Mouse (Mus musculus): ENCODE data around the gene Hist1h2bb. TPM values are rescaled to one million over a fixed set of nuclear protein-coding genes. Genes with fewer than 3 reads are reported as not detected.

Hist1h2bb gene
- polyA plus RNA-seq, 1 experiment from 2014 or later, result 0.37 TPM

- ATAC-seq, result peak; percentile 45; the same call in 1 of the 2 replicates
- 26% methylated on average over 21 of the region's 21 CpGs for WGBS
- no peaks in the 10 kb centered on the region for H3K4me1 ChIP-seq (replicated peaks; ENCODE audit: control insufficient read depth, insufficient read depth, low read length)
- no peaks in the 10 kb centered on the region for H3K27me3 ChIP-seq (replicated peaks; ENCODE audit: control insufficient read depth, insufficient read depth, low read length)
- no peak overlapping the region; the same call in 1 of the 2 replicates for H3K4me3 ChIP-seq (ENCODE audit: low read depth, low read length)
- H3K4me2 ChIP-seq (replicated peaks; ENCODE audit: low read depth), result peak overlapping the region; percentile 51
- H3K9ac ChIP-seq (ENCODE audit: low read depth, low read length), result no peak overlapping the region
- TF ChIP-seq CTCF (IDR thresholded peaks at IDR 0.05; ENCODE audit: low read depth), result no peak
- no peak overlapping the region for H3K27ac ChIP-seq (ENCODE audit: low read depth, low read length)
- H3K36me3 ChIP-seq (ENCODE audit: control insufficient read depth, insufficient read depth), result no peaks in the 10 kb centered on the region
- H3K9me3 ChIP-seq (ENCODE audit: control insufficient read depth), result no peaks in the 10 kb centered on the region
Observed at GRCm38 (mm10) chr13:23772561-23773313, 26.2 kb downstream of the Hist1h2bb start.

- no peak overlapping the region for H3K4me3 ChIP-seq (ENCODE audit: low read depth, low read length)
- H3K4me1 ChIP-seq (replicated peaks; ENCODE audit: control insufficient read depth, insufficient read depth, low read length), result no peaks in the 10 kb centered on the region
- ATAC-seq, result peak; percentile 59; the same call in 1 of the 2 replicates
- H3K4me2 ChIP-seq (replicated peaks; ENCODE audit: low read depth), result no peak overlapping the region
- H3K9me3 ChIP-seq (ENCODE audit: control insufficient read depth), result no peaks in the 10 kb centered on the region
- H3K9ac ChIP-seq (ENCODE audit: low read depth, low read length), result no peak overlapping the region
- H3K27me3 ChIP-seq (replicated peaks; ENCODE audit: control insufficient read depth, insufficient read depth, low read length), result no peaks in the 10 kb centered on the region
- no peak for TF ChIP-seq CTCF (IDR thresholded peaks at IDR 0.05; ENCODE audit: low read depth)
- no peak overlapping the region for H3K27ac ChIP-seq (ENCODE audit: low read depth, low read length)
- 84% methylated on average over 7 of the region's 7 CpGs for WGBS
- no peaks in the 10 kb centered on the region for H3K36me3 ChIP-seq (ENCODE audit: control insufficient read depth, insufficient read depth)
Observed at GRCm38 (mm10) chr13:23778339-23778738, 31.8 kb downstream of the Hist1h2bb start.

GRCm38 (mm10) chr13:23779025-23779424 lies 32.5 kb downstream of the Hist1h2bb start:
- H3K4me1 ChIP-seq (replicated peaks; ENCODE audit: control insufficient read depth, insufficient read depth, low read length), result no peaks in the 10 kb centered on the region
- no peaks in the 10 kb centered on the region for H3K36me3 ChIP-seq (ENCODE audit: control insufficient read depth, insufficient read depth)
- no peaks in the 10 kb centered on the region for H3K27me3 ChIP-seq (replicated peaks; ENCODE audit: control insufficient read depth, insufficient read depth, low read length)
- H3K27ac ChIP-seq (ENCODE audit: low read depth, low read length), result no peak overlapping the region
- H3K9ac ChIP-seq (ENCODE audit: low read depth, low read length), result no peak overlapping the region
- H3K4me2 ChIP-seq (replicated peaks; ENCODE audit: low read depth), result no peak overlapping the region
- 52% methylated on average over 4 of the region's 4 CpGs for WGBS
- no peak for ATAC-seq
- no peaks in the 10 kb centered on the region for H3K9me3 ChIP-seq (ENCODE audit: control insufficient read depth)
- no peak for TF ChIP-seq CTCF (IDR thresholded peaks at IDR 0.05; ENCODE audit: low read depth)
- no peak overlapping the region for H3K4me3 ChIP-seq (ENCODE audit: low read depth, low read length)

GRCm38 (mm10) chr13:23792520-23792919 lies 46.0 kb downstream of the Hist1h2bb start:
- peak; percentile 88 for TF ChIP-seq CTCF (IDR thresholded peaks at IDR 0.05; ENCODE audit: low read depth)
- Histone ChIP-seq H3K27ac (ENCODE audit: low read depth, low read length) (no peak overlapping the region), H3K4me1 (replicated peaks; ENCODE audit: control insufficient read depth, insufficient read depth, low read length) (no peaks in the 10 kb centered on the region), H3K9me3 (ENCODE audit: control insufficient read depth) (no peaks in the 10 kb centered on the region), H3K27me3 (replicated peaks; ENCODE audit: control insufficient read depth, insufficient read depth, low read length) (no peaks in the 10 kb centered on the region), H3K4me3 (ENCODE audit: low read depth, low read length) (no peak overlapping the region), H3K9ac (ENCODE audit: low read depth, low read length) (no peak overlapping the region), H3K36me3 (ENCODE audit: control insufficient read depth, insufficient read depth) (no peaks in the 10 kb centered on the region), H3K4me2 (replicated peaks; ENCODE audit: low read depth) (no peak overlapping the region)
- 36% methylated on average over 2 of the region's 2 CpGs for WGBS
- no peak for ATAC-seq

Small RNA genes within 50 kb of the gene (microRNA-seq; reads per million reads assigned to microRNA genes)
- gene Gm44314, result not detected
- gene Gm44484, result not detected

Other genes starting within 250 kb of the Hist1h2bb start
- 6.1 and 8.1 TPM in 2 replicates for gene Hist1h4h, start 215.7 kb upstream of the Hist1h2bb start, polyA plus RNA-seq (2015; fragmentation: Nextera tagmentation; extraction: Ambion mirVana)
- 2.7 and 3.0 TPM in 2 replicates for gene Hist1h2af, start 212.8 kb upstream of the Hist1h2bb start, polyA plus RNA-seq (2015; fragmentation: Nextera tagmentation; extraction: Ambion mirVana)
- gene Hist1h3g, start 211.3 kb upstream of the Hist1h2bb start, polyA plus RNA-seq (2015; fragmentation: Nextera tagmentation; extraction: Ambion mirVana), result 1.2 and 2.1 TPM in 2 replicates
- 0.18 and 0.23 TPM in 2 replicates for gene Hist1h2bh, start 203.3 kb upstream of the Hist1h2bb start, polyA plus RNA-seq (2015; fragmentation: Nextera tagmentation; extraction: Ambion mirVana)
- 0.37 TPM in 1 of 2 replicates, not detected in the other for gene Hist1h3f, start 202.7 kb upstream of the Hist1h2bb start, polyA plus RNA-seq (2015; fragmentation: Nextera tagmentation; extraction: Ambion mirVana)
- 0.46 TPM in 1 of 2 replicates, not detected in the other for gene Hist1h4f, start 195.1 kb upstream of the Hist1h2bb start, polyA plus RNA-seq (2015; fragmentation: Nextera tagmentation; extraction: Ambion mirVana)
- 0.13 and 0.21 TPM in 2 replicates for gene Hist1h1d, start 193.5 kb upstream of the Hist1h2bb start, polyA plus RNA-seq (2015; fragmentation: Nextera tagmentation; extraction: Ambion mirVana)
- 2.2 and 2.4 TPM in 2 replicates for gene Hist1h3e, start 184.4 kb upstream of the Hist1h2bb start, polyA plus RNA-seq (2015; fragmentation: Nextera tagmentation; extraction: Ambion mirVana)
- 17.7 and 24.0 TPM in 2 replicates for gene Hist1h2ae, start 175.5 kb upstream of the Hist1h2bb start, polyA plus RNA-seq (2015; fragmentation: Nextera tagmentation; extraction: Ambion mirVana)
- gene Hist1h2bg, start 175.3 kb upstream of the Hist1h2bb start, polyA plus RNA-seq (2015; fragmentation: Nextera tagmentation; extraction: Ambion mirVana), result 3.1 and 4.4 TPM in 2 replicates
- gene Hist1h2bf, start 172.5 kb upstream of the Hist1h2bb start, polyA plus RNA-seq (2015; fragmentation: Nextera tagmentation; extraction: Ambion mirVana), result 0.64 and 1.3 TPM in 2 replicates
- gene Hist1h2ad, start 172.4 kb upstream of the Hist1h2bb start, polyA plus RNA-seq (2015; fragmentation: Nextera tagmentation; extraction: Ambion mirVana), result 0.97 and 1.3 TPM in 2 replicates
- 1.6 and 2.3 TPM in 2 replicates for gene Hist1h3d, start 171.0 kb upstream of the Hist1h2bb start, polyA plus RNA-seq (2015; fragmentation: Nextera tagmentation; extraction: Ambion mirVana)
- gene Hist1h4d, start 165.1 kb upstream of the Hist1h2bb start, polyA plus RNA-seq (2015; fragmentation: Nextera tagmentation; extraction: Ambion mirVana), result 34.7 and 35.3 TPM in 2 replicates
- gene Hist1h2be, start 125.6 kb upstream of the Hist1h2bb start, polyA plus RNA-seq (2015; fragmentation: Nextera tagmentation; extraction: Ambion mirVana), result 0.30 and 0.46 TPM in 2 replicates
- gene Hist1h1e, start 124.2 kb upstream of the Hist1h2bb start, polyA plus RNA-seq (2015; fragmentation: Nextera tagmentation; extraction: Ambion mirVana), result 6.8 and 6.9 TPM in 2 replicates
- 0.46 TPM in 2 replicates for gene Hist1h2ac, start 62.8 kb upstream of the Hist1h2bb start, polyA plus RNA-seq (2015; fragmentation: Nextera tagmentation; extraction: Ambion mirVana)
- 211 and 224 TPM in 2 replicates for gene Hist1h2bc, start 62.5 kb upstream of the Hist1h2bb start, polyA plus RNA-seq (2015; fragmentation: Nextera tagmentation; extraction: Ambion mirVana)
- gene Hist1h1t, start 50.9 kb upstream of the Hist1h2bb start, polyA plus RNA-seq (2015; fragmentation: Nextera tagmentation; extraction: Ambion mirVana), result not detected in 2 replicates
- gene Hist1h4c, start 48.3 kb upstream of the Hist1h2bb start, polyA plus RNA-seq (2015; fragmentation: Nextera tagmentation; extraction: Ambion mirVana), result 2.9 and 3.0 TPM in 2 replicates
- gene Hfe, start 35.9 kb upstream of the Hist1h2bb start, polyA plus RNA-seq (2015; fragmentation: Nextera tagmentation; extraction: Ambion mirVana), result 12.5 TPM in 2 replicates
- 105 and 107 TPM in 2 replicates for gene Hist1h1c, start 7.9 kb upstream of the Hist1h2bb start, polyA plus RNA-seq (2015; fragmentation: Nextera tagmentation; extraction: Ambion mirVana)
- gene Hist1h3c, start 1.1 kb upstream of the Hist1h2bb start, polyA plus RNA-seq (2015; fragmentation: Nextera tagmentation; extraction: Ambion mirVana), result 1.2 and 1.4 TPM in 2 replicates
- gene Hist1h2ab, start 4.4 kb downstream of the Hist1h2bb start, polyA plus RNA-seq (2015; fragmentation: Nextera tagmentation; extraction: Ambion mirVana), result 11.7 and 12.1 TPM in 2 replicates
- 1.3 and 1.5 TPM in 2 replicates for gene Hist1h3b, start 5.5 kb downstream of the Hist1h2bb start, polyA plus RNA-seq (2015; fragmentation: Nextera tagmentation; extraction: Ambion mirVana)
- gene Hist1h4b, start 10.3 kb downstream of the Hist1h2bb start, polyA plus RNA-seq (2015; fragmentation: Nextera tagmentation; extraction: Ambion mirVana), result 0.76 and 1.4 TPM in 2 replicates
- 0.43 TPM in 1 of 2 replicates, not detected in the other for gene Hist1h4a, start 14.5 kb downstream of the Hist1h2bb start, polyA plus RNA-seq (2015; fragmentation: Nextera tagmentation; extraction: Ambion mirVana)
- gene Hist1h3a, start 15.7 kb downstream of the Hist1h2bb start, polyA plus RNA-seq (2015; fragmentation: Nextera tagmentation; extraction: Ambion mirVana), result 4.1 and 4.5 TPM in 2 replicates
- gene Hist1h1a, start 16.9 kb downstream of the Hist1h2bb start, polyA plus RNA-seq (2015; fragmentation: Nextera tagmentation; extraction: Ambion mirVana), result 0.60 and 0.85 TPM in 2 replicates
- gene Trim38, start 23.2 kb downstream of the Hist1h2bb start, polyA plus RNA-seq (2015; fragmentation: Nextera tagmentation; extraction: Ambion mirVana), result 0.10 TPM in 1 of 2 replicates, not detected in the other
- 0.05 TPM in 1 of 2 replicates, not detected in the other for gene Slc17a2, start 60.3 kb downstream of the Hist1h2bb start, polyA plus RNA-seq (2015; fragmentation: Nextera tagmentation; extraction: Ambion mirVana)
- 0.09 and 0.12 TPM in 2 replicates for gene Slc17a3, start 92.7 kb downstream of the Hist1h2bb start, polyA plus RNA-seq (2015; fragmentation: Nextera tagmentation; extraction: Ambion mirVana)
- gene Slc17a1, start 121.0 kb downstream of the Hist1h2bb start, polyA plus RNA-seq (2015; fragmentation: Nextera tagmentation; extraction: Ambion mirVana), result 0.68 and 0.98 TPM in 2 replicates
- 31.3 and 39.0 TPM in 2 replicates for gene Slc17a4, start 168.3 kb downstream of the Hist1h2bb start, polyA plus RNA-seq (2015; fragmentation: Nextera tagmentation; extraction: Ambion mirVana)
- gene Hist1h2ba, start 187.4 kb downstream of the Hist1h2bb start, polyA plus RNA-seq (2015; fragmentation: Nextera tagmentation; extraction: Ambion mirVana), result not detected in 2 replicates
- gene Hist1h2aa, start 187.7 kb downstream of the Hist1h2bb start, polyA plus RNA-seq (2015; fragmentation: Nextera tagmentation; extraction: Ambion mirVana), result not detected in 2 replicates
- 7.1 and 9.0 TPM in 2 replicates for gene Scgn, start 244.5 kb downstream of the Hist1h2bb start, polyA plus RNA-seq (2015; fragmentation: Nextera tagmentation; extraction: Ambion mirVana)

Measured in intestine, postnatal 0 days (tissue).